Mouse (Mus musculus) CD4-positive naive resting alpha-beta T cell, adult 57 days (primary cell): ENCODE data around the gene Olfr974. TPM values are rescaled to one million over a fixed set of nuclear protein-coding genes. Genes with fewer than 3 reads are reported as not detected.

Source experiments
- total RNA-seq: library from RNA; stranded (reverse); gene quantifications from one replicate; pipeline ENCODE4 v1.2.4, GENCODE M21; 2023

Gene Olfr974
- total RNA-seq = not detected

GRCm38 (mm10) chr9:39937201-39937600, at the start of gene Olfr974:
Gene Olfr974, plus strand, starts transcription at chr9:39937501.

GRCm38 (mm10) chr9:39907036-39907435, 30.3 kb upstream of the Olfr974 start, which contains the start of gene Olfr229:
Gene Olfr229, plus strand, starts transcription at chr9:39907336.

GRCm38 (mm10) chr9:39951946-39952345, 14.6 kb downstream of the Olfr974 start, which contains the start of gene Olfr975:
Gene Olfr975, minus strand, starts transcription at chr9:39952046.

GRCm38 (mm10) chr9:39961033-39961432, 23.7 kb downstream of the Olfr974 start, which contains the start of gene Olfr976:
Gene Olfr976, minus strand, starts transcription at chr9:39961133.

GRCm38 (mm10) chr9:39991813-39992212, 54.5 kb downstream of the Olfr974 start, which contains the start of gene Olfr978:
Gene Olfr978, plus strand, starts transcription at chr9:39992113.

Other genes starting within 250 kb of the Olfr974 start
- gene Olfr149, start 230.4 kb upstream of the Olfr974 start, total RNA-seq = not detected
- gene Olfr965, start 226.1 kb upstream of the Olfr974 start, total RNA-seq = not detected
- not detected for gene Olfr150, start 206.5 kb upstream of the Olfr974 start, total RNA-seq
- gene Olfr967, start 191.3 kb upstream of the Olfr974 start, total RNA-seq = not detected
- not detected for gene Olfr968, start 154.2 kb upstream of the Olfr974 start, total RNA-seq
- not detected for gene Olfr969, start 146.6 kb upstream of the Olfr974 start, total RNA-seq
- gene Olfr970, start 128.6 kb upstream of the Olfr974 start, total RNA-seq = not detected
- gene Olfr971, start 100.6 kb upstream of the Olfr974 start, total RNA-seq = not detected
- not detected for gene Olfr972, start 71.1 kb upstream of the Olfr974 start, total RNA-seq
- gene Olfr229, start 30.2 kb upstream of the Olfr974 start, total RNA-seq = not detected
- gene Olfr975, start 14.5 kb downstream of the Olfr974 start, total RNA-seq = not detected
- gene Olfr976, start 23.6 kb downstream of the Olfr974 start, total RNA-seq = not detected
- not detected for gene Olfr978, start 54.6 kb downstream of the Olfr974 start, total RNA-seq
- gene Olfr979, start 66.0 kb downstream of the Olfr974 start, total RNA-seq = not detected
- gene Olfr980, start 72.1 kb downstream of the Olfr974 start, total RNA-seq = not detected
- gene Olfr981, start 84.0 kb downstream of the Olfr974 start, total RNA-seq = not detected
- gene Olfr982, start 136.3 kb downstream of the Olfr974 start, total RNA-seq = not detected
- not detected for gene Olfr983, start 156.1 kb downstream of the Olfr974 start, total RNA-seq
- not detected for gene Olfr984, start 176.7 kb downstream of the Olfr974 start, total RNA-seq
- gene Olfr985, start 192.7 kb downstream of the Olfr974 start, total RNA-seq = not detected
- not detected for gene Tmem225, start 210.6 kb downstream of the Olfr974 start, total RNA-seq
- not detected for gene Olfr986, start 243.4 kb downstream of the Olfr974 start, total RNA-seq